Mouse (Mus musculus): ENCODE measurements around the gene Kars. TPM values are rescaled to one million over a fixed set of nuclear protein-coding genes. Genes with fewer than 3 reads are reported as not detected.

Gene Kars
- polyA plus RNA-seq, 1 experiment, result 55.4 TPM

DNA sequence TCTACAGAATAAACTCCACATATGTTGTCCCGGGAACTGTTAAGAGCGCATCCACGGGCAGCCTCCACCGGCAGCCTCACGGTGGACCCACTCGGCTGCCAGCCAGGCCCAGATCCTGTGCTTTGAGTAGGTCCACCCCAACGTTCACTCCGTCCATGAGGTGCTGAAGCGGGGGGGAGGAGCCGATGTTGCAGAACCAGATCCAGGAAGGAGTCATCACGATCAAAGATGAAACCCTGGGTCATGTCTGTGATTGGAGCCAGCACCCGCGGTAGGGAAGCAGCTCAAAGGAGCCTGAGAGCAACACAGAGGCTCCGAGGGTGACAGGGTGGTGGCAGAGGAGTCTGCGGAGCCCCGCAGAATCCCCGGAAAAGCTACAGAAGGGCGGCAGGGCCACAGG is 26.4 kb upstream of the Kars start:
- TF ChIP-seq CTCF (conservative IDR thresholded peaks at IDR 0.05; ENCODE audit: insufficient read depth, insufficient read length, low read depth, low read length) (no peak), POLR2A (IDR thresholded peaks at IDR 0.05; ENCODE audit: low read depth, low read length) (no peak)
- Histone ChIP-seq H3K4me3 (ENCODE audit: insufficient read depth, low read depth, low read length) (no peak overlapping the region), H3K27me3 (replicated peaks; ENCODE audit: control insufficient read depth, insufficient read depth, low read length) (no peaks in the 10 kb centered on the region), H3K4me1 (ENCODE audit: control insufficient read depth, insufficient read depth, low read length) (no peaks in the 10 kb centered on the region), H3K27ac (ENCODE audit: insufficient read depth, low read depth, low read length) (no peak overlapping the region), H3K36me3 (ENCODE audit: control insufficient read depth, insufficient read depth, low read length) (no peaks in the 10 kb centered on the region)
- WGBS, result 78% methylated on average over 18 of the region's 18 CpGs
- no peak for DNase-seq

DNA sequence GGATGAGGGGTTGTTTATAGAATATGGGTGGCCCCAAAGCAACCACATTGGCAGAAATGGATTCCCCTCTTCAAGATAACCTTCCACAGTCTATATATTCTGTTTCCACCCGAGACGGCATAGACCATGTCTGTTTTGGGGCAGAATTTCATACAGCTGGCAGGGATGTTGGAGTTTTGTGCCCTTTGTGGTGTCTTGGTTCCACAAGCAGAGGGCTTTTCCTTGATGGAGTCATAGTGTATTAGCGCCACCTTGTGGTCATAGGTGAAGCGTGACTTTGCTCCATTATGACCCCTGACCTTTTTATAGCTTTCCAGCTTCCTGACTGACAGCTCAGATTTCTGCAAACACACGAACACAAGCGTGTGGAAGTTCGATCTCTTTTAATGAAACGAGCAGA is 23.5 kb upstream of the Kars start:
- Histone ChIP-seq H3K27ac (ENCODE audit: insufficient read depth, low read depth, low read length) (no peak overlapping the region), H3K4me1 (ENCODE audit: control insufficient read depth, insufficient read depth, low read length) (no peaks in the 10 kb centered on the region), H3K27me3 (replicated peaks; ENCODE audit: control insufficient read depth, insufficient read depth, low read length) (no peaks in the 10 kb centered on the region), H3K4me3 (ENCODE audit: insufficient read depth, low read depth, low read length) (no peak overlapping the region), H3K36me3 (ENCODE audit: control insufficient read depth, insufficient read depth, low read length) (no peaks in the 10 kb centered on the region)
- WGBS, result 6% methylated on average over 8 of the region's 8 CpGs
- DNase-seq, result peak; percentile 47
- TF ChIP-seq CTCF (conservative IDR thresholded peaks at IDR 0.05; ENCODE audit: insufficient read depth, insufficient read length, low read depth, low read length) (peak; percentile 71), POLR2A (IDR thresholded peaks at IDR 0.05; ENCODE audit: low read depth, low read length) (no peak)

DNA sequence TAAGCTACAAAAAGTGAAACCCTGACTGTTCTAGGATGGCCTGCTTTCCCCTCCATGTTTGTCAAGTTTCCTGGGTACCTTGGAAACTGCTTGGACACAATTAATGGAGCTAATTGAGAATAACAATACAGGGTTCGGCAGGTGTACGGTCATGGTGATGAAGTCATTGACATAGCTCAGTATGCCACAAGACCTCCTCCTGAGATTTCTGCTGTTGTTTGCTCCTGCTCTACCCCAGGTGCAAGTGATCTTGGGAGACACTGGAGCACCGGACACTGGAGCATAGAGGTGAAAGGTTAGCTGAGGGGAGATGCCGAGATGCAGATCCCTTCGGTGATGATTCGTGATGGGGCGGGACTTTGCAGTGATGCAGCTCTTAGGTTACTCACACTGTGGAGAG is 21.9 kb upstream of the Kars start:
- no peak for TF ChIP-seq CTCF (conservative IDR thresholded peaks at IDR 0.05; ENCODE audit: insufficient read depth, insufficient read length, low read depth, low read length)
- TF ChIP-seq POLR2A (IDR thresholded peaks at IDR 0.05; ENCODE audit: low read depth, low read length), result no peak
- Histone ChIP-seq H3K27ac (ENCODE audit: insufficient read depth, low read depth, low read length) (no peak overlapping the region), H3K4me3 (ENCODE audit: insufficient read depth, low read depth, low read length) (no peak overlapping the region), H3K36me3 (ENCODE audit: control insufficient read depth, insufficient read depth, low read length) (no peaks in the 10 kb centered on the region), H3K4me1 (ENCODE audit: control insufficient read depth, insufficient read depth, low read length) (no peaks in the 10 kb centered on the region), H3K27me3 (replicated peaks; ENCODE audit: control insufficient read depth, insufficient read depth, low read length) (no peaks in the 10 kb centered on the region)
- no peak for DNase-seq
- 54% methylated on average over 7 of the region's 7 CpGs for WGBS

DNA sequence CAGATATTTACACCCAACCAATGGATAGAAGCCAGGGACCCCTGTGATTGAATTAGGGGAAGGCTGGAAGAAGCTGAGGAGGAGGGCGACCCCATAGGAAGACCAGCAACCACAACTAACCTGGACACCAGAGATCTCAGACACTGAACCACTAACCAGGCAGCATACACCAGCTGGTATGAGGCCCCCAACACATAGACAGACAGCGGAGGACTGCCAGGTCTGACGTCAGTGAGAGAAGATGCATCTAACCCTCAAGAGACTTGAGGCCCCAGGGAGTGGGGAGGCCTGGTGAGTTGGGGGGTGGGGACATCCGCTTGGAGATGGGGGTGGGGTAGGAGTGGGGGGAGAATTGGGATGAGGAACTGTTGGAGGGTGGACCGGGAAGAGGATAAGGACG is 19.5 kb upstream of the Kars start:
- H3K36me3 ChIP-seq (ENCODE audit: control insufficient read depth, insufficient read depth, low read length), result no peaks in the 10 kb centered on the region
- TF ChIP-seq POLR2A (IDR thresholded peaks at IDR 0.05; ENCODE audit: low read depth, low read length), result no peak
- TF ChIP-seq CTCF (conservative IDR thresholded peaks at IDR 0.05; ENCODE audit: insufficient read depth, insufficient read length, low read depth, low read length), result no peak
- DNase-seq, result no peak
- no peak overlapping the region for H3K27ac ChIP-seq (ENCODE audit: insufficient read depth, low read depth, low read length)
- H3K4me3 ChIP-seq (ENCODE audit: insufficient read depth, low read depth, low read length), result no peak overlapping the region
- H3K4me1 ChIP-seq (ENCODE audit: control insufficient read depth, insufficient read depth, low read length), result no peaks in the 10 kb centered on the region
- 78% methylated on average over 6 of the region's 6 CpGs for WGBS
- H3K27me3 ChIP-seq (replicated peaks; ENCODE audit: control insufficient read depth, insufficient read depth, low read length), result no peaks in the 10 kb centered on the region

DNA sequence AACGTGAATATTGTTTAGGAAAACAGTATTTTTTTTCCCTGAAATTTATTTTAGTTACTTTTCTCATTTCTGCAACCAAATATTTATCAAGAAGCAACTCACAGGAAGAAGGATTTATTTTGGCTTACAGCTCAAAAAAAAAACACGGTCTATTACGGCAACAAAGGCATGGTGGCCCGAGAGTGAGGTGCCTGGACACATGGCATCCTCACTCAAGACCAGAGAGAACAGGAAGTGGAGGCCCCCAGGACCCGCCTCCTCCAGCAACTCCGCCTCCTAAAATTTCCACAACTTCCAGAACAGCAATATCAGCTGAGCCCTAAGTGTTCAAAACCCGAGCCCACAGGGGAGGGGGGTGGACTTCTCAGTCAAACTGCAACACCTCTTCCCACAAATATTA is 18.3 kb upstream of the Kars start:
- H3K4me1 ChIP-seq (ENCODE audit: control insufficient read depth, insufficient read depth, low read length), result no peaks in the 10 kb centered on the region
- WGBS, result 80% methylated on average over 7 of the region's 7 CpGs
- no peak for TF ChIP-seq CTCF (conservative IDR thresholded peaks at IDR 0.05; ENCODE audit: insufficient read depth, insufficient read length, low read depth, low read length)
- TF ChIP-seq POLR2A (IDR thresholded peaks at IDR 0.05; ENCODE audit: low read depth, low read length), result no peak

DNA sequence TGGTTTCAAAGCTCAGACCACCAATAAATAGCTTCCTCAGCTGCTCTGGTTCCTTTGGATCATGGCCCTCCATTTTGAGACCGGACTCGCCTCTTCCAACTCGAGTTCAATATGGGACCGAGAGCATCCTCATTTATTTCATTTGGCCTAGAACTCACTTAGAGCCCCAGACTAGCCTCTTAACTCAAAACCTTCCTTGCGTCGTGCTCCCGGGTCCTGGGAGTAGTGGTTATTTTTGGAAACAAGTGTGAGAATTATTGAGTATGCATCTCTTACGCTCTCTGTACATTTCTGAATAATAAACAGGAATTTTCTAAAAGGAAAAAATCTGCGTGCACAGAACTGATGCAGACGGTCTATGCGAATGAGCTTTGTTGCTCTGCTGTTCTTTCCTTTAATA is 3.8 kb upstream of the Kars start, which contains the start of gene Gm6793:
TSS of gene Gm6793 (minus strand) at position 101 of the 400 bp plus-strand sequence.
- DNase-seq, result no peak
- Histone ChIP-seq H3K27ac (ENCODE audit: insufficient read depth, low read depth, low read length) (no peak within 1 kb of the TSS), H3K4me3 (ENCODE audit: insufficient read depth, low read depth, low read length) (no peak within 1 kb of the TSS), H3K36me3 (ENCODE audit: control insufficient read depth, insufficient read depth, low read length) (peaks cover 13% of the 10 kb centered on the region), H3K4me1 (ENCODE audit: control insufficient read depth, insufficient read depth, low read length) (peaks cover 7% of the 10 kb centered on the region; the same call in 1 of the 2 replicates), H3K27me3 (replicated peaks; ENCODE audit: control insufficient read depth, insufficient read depth, low read length) (no peaks in the 10 kb centered on the region)
- WGBS, result 96% methylated on average over 11 of the region's 11 CpGs
- TF ChIP-seq POLR2A (IDR thresholded peaks at IDR 0.05; ENCODE audit: low read depth, low read length) (no peak), CTCF (conservative IDR thresholded peaks at IDR 0.05; ENCODE audit: insufficient read depth, insufficient read length, low read depth, low read length) (no peak)

More for the DNA sequence above, 18.3 kb upstream of the Kars start:
- Histone ChIP-seq H3K27ac (ENCODE audit: insufficient read depth, low read depth, low read length) (no peak overlapping the region), H3K27me3 (replicated peaks; ENCODE audit: control insufficient read depth, insufficient read depth, low read length) (no peaks in the 10 kb centered on the region), H3K36me3 (ENCODE audit: control insufficient read depth, insufficient read depth, low read length) (no peaks in the 10 kb centered on the region), H3K4me3 (ENCODE audit: insufficient read depth, low read depth, low read length) (no peak overlapping the region)
- DNase-seq, result no peak

DNA sequence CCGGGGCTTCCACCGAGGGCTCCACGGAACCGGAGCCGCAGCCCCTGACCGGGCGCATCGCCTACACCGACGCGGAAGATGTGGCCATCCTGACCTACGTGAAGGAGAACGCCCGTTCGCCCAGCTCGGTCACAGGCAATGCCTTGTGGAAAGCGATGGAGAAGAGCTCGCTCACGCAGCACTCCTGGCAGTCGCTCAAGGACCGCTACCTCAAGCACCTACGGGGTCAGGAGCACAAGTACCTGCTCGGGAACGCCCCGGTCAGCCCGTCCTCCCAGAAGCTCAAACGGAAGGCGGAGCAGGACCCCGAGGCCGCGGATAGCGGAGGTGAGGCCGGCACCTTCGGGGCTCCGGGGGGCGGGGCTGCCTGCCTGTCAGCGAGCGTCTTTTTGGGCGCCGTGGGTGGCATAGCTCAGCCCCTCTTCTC is 706 bp upstream of the Kars start:
- peak; percentile 48 for DNase-seq
- no peaks in the 10 kb centered on the region for H3K36me3 ChIP-seq (ENCODE audit: control insufficient read depth, insufficient read depth, low read length)
- WGBS, result under 1% methylated on average over 40 of the region's 40 CpGs
- H3K4me1 ChIP-seq (ENCODE audit: control insufficient read depth, insufficient read depth, low read length), result peaks cover 7% of the 10 kb centered on the region; the same call in 1 of the 2 replicates
- H3K27ac ChIP-seq (ENCODE audit: insufficient read depth, low read depth, low read length), result peak overlapping the region; percentile 77; the same call in 1 of the 2 replicates
- H3K4me3 ChIP-seq (ENCODE audit: insufficient read depth, low read depth, low read length), result peak overlapping the region; percentile 97
- H3K27me3 ChIP-seq (replicated peaks; ENCODE audit: control insufficient read depth, insufficient read depth, low read length), result no peaks in the 10 kb centered on the region
- TF ChIP-seq POLR2A (IDR thresholded peaks at IDR 0.05; ENCODE audit: low read depth, low read length), result no peak
- no peak for TF ChIP-seq CTCF (conservative IDR thresholded peaks at IDR 0.05; ENCODE audit: insufficient read depth, insufficient read length, low read depth, low read length)

All from kidney, adult 2 months (tissue).